Mouse (Mus musculus): ENCODE results near the gene Spata2. TPM values are rescaled to one million over a fixed set of nuclear protein-coding genes. Genes with fewer than 3 reads are reported as not detected.

Gene Spata2
- polyA plus RNA-seq, 1 experiment from 2014 or later, result 24.8 TPM

GRCm38 (mm10) chr2:167462954-167463353, 29.7 kb downstream of the Spata2 start:
- Histone ChIP-seq H3K9me3 (ENCODE audit: control insufficient read depth, low read length) (no peaks in the 10 kb centered on the region), H3K36me3 (ENCODE audit: control insufficient read depth, insufficient read depth, low read length) (peaks cover 3% of the 10 kb centered on the region), H3K4me3 (ENCODE audit: low read depth, low read length) (no peak overlapping the region), H3K27ac (ENCODE audit: low read depth, low read length) (no peak overlapping the region), H3K9ac (replicated peaks; ENCODE audit: low read depth, low read length) (no peak overlapping the region), H3K4me1 (ENCODE audit: control insufficient read depth, insufficient read depth, low read length) (no peaks in the 10 kb centered on the region), H3K4me2 (ENCODE audit: low read depth, low read length) (no peak overlapping the region), H3K27me3 (ENCODE audit: control insufficient read depth, insufficient read depth, low read length) (no peaks in the 10 kb centered on the region)
- no peak for ATAC-seq (ENCODE audit: low read depth)
- 51% methylated on average over 6 of the region's 6 CpGs for WGBS

DNA sequence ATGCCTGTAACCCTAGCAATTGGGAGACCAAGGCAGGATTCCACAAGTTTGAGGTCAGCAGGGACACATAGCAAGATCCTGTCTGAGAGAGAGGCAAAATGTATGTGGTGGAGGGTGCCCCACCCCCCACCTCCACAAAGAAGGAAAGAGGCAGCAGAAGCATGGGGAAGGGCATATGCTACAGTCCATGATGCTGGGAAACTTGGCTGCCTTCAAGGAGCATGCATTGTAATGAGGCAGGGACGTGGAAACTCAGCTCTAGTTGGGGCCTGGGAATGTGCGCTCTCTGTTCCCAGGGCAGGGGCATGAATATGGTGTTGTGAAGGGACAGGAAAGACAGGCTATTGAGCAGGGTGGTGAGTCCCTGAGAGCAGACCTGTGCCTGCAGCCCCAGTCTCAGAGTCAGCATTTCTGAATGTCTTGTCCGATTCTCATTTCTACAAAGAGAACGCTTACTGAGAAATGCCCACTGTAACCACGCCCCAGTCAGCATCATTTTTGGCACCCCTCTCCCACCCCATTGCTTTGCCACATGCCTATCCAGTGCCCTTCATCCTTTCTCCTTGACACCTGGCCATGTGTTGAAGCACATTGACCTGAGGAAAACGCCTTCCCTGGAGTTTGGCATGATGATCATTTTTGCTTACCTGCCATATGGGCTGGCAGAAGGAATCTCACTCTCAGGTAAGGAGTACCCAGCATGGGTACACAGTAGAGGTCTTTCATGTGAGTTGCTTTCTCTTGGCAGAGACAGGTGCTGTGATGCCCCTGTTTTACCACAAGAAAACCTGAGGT, 33.4 kb downstream of the Spata2 start:
- Histone ChIP-seq H3K4me2 (ENCODE audit: low read depth, low read length) (no peak overlapping the region), H3K9ac (replicated peaks; ENCODE audit: low read depth, low read length) (no peak overlapping the region), H3K4me1 (ENCODE audit: control insufficient read depth, insufficient read depth, low read length) (no peaks in the 10 kb centered on the region), H3K4me3 (ENCODE audit: low read depth, low read length) (no peak overlapping the region), H3K27me3 (ENCODE audit: control insufficient read depth, insufficient read depth, low read length) (no peaks in the 10 kb centered on the region), H3K27ac (ENCODE audit: low read depth, low read length) (no peak overlapping the region), H3K36me3 (ENCODE audit: control insufficient read depth, insufficient read depth, low read length) (peaks cover 10% of the 10 kb centered on the region), H3K9me3 (ENCODE audit: control insufficient read depth, low read length) (no peaks in the 10 kb centered on the region)
- ATAC-seq (ENCODE audit: low read depth), result no peak
- 95% methylated on average over 6 of the region's 6 CpGs for WGBS

DNA sequence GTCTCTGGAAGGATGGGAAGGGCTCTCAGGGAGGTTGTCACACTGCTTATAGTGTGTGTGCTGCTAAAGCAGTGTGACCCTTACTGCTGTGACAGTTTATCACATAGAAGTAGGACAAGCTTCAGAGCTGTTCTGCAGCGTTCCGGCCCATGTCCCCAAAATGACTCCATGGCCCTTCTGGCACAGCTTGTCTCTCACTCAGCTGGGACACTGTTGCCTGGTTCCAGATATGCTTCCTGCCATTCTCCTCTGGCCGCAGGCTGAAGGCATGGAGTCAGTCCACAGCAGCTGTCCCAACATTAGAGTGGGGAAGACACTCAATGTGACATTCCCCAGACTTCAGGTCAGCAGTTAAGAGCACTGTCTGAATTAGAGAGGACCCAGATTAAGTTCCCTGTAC, 34.1 kb downstream of the Spata2 start:
- H3K27me3 ChIP-seq (ENCODE audit: control insufficient read depth, insufficient read depth, low read length), result no peaks in the 10 kb centered on the region
- no peak for ATAC-seq (ENCODE audit: low read depth)
- H3K4me3 ChIP-seq (ENCODE audit: low read depth, low read length), result no peak overlapping the region
- H3K9me3 ChIP-seq (ENCODE audit: control insufficient read depth, low read length), result no peaks in the 10 kb centered on the region
- peaks cover 14% of the 10 kb centered on the region for H3K36me3 ChIP-seq (ENCODE audit: control insufficient read depth, insufficient read depth, low read length)
- H3K4me2 ChIP-seq (ENCODE audit: low read depth, low read length), result no peak overlapping the region
- WGBS, result 96% methylated on average over 3 of the region's 3 CpGs
- no peak overlapping the region for H3K9ac ChIP-seq (replicated peaks; ENCODE audit: low read depth, low read length)
- no peak overlapping the region for H3K27ac ChIP-seq (ENCODE audit: low read depth, low read length)
- no peaks in the 10 kb centered on the region for H3K4me1 ChIP-seq (ENCODE audit: control insufficient read depth, insufficient read depth, low read length)

DNA sequence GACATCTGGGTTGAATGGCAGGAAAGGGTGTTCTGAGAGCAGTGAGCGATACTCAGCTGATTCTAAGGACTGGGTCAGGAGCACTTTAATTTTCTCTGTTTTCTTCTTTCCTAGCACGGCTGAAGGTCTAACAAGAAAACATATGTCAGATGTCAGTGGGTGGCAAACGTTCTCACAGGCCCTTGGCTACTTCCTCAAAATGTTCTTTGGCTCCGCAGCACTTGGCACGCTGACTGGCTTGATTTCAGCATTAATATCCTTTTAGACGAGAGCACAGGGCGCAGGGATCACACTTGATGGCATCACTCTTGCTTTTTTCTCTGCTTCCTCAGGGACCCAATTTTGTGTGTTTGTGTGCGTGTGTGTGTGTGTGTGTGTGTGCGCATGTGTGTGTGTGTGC, 35.5 kb downstream of the Spata2 start:
- peaks cover 14% of the 10 kb centered on the region for H3K36me3 ChIP-seq (ENCODE audit: control insufficient read depth, insufficient read depth, low read length)
- no peaks in the 10 kb centered on the region for H3K9me3 ChIP-seq (ENCODE audit: control insufficient read depth, low read length)
- ATAC-seq (ENCODE audit: low read depth), result no peak

DNA sequence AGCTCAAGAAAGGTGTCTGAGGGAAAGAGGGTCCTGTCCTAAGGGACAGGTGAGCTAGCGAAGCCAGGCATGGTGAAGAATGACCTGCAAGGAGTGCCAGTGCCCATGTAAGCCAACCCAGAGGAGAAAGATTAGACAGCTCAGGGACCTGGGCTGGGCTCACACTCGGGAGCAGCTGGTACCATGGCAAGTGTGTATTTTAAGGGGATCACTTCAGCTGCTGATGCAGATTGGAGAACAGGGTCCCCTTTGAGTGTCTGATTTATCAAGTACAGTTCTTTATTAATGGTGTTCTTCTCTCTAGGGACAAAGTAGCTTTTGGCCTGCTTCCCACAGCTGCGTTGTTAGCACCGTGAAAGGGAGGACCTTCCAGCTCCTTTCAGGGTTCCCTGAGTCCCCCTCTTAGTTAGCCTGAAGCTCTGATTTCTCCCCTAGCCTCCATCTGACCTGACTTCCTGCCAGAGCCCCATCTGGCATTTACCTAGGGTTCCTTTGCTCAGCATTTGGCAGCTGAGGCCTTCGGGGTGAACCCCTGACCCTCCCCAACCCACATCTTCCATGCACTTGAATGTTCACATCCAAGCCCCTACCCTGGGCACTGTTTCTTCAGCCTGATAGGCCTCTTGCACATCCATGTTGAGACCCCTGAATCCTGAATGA, 36.2 kb downstream of the Spata2 start:
- no peak overlapping the region for H3K4me3 ChIP-seq (ENCODE audit: low read depth, low read length)
- no peak overlapping the region for H3K27ac ChIP-seq (ENCODE audit: low read depth, low read length)
- H3K9me3 ChIP-seq (ENCODE audit: control insufficient read depth, low read length), result no peaks in the 10 kb centered on the region

More for the DNA sequence above, 35.5 kb downstream of the Spata2 start:
- Histone ChIP-seq H3K9ac (replicated peaks; ENCODE audit: low read depth, low read length) (no peak overlapping the region), H3K4me3 (ENCODE audit: low read depth, low read length) (no peak overlapping the region), H3K4me1 (ENCODE audit: control insufficient read depth, insufficient read depth, low read length) (no peaks in the 10 kb centered on the region), H3K27ac (ENCODE audit: low read depth, low read length) (no peak overlapping the region), H3K27me3 (ENCODE audit: control insufficient read depth, insufficient read depth, low read length) (no peaks in the 10 kb centered on the region), H3K4me2 (ENCODE audit: low read depth, low read length) (no peak overlapping the region)
- 89% methylated on average over 9 of the region's 9 CpGs for WGBS

GRCm38 (mm10) chr2:167453814-167454213, 38.9 kb downstream of the Spata2 start:
- WGBS, result 90% methylated on average over 3 of the region's 3 CpGs
- no peak for ATAC-seq (ENCODE audit: low read depth)

More for the DNA sequence above, 36.2 kb downstream of the Spata2 start:
- Histone ChIP-seq H3K9ac (replicated peaks; ENCODE audit: low read depth, low read length) (no peak overlapping the region), H3K4me2 (ENCODE audit: low read depth, low read length) (no peak overlapping the region), H3K36me3 (ENCODE audit: control insufficient read depth, insufficient read depth, low read length) (peaks cover 18% of the 10 kb centered on the region), H3K4me1 (ENCODE audit: control insufficient read depth, insufficient read depth, low read length) (no peaks in the 10 kb centered on the region), H3K27me3 (ENCODE audit: control insufficient read depth, insufficient read depth, low read length) (no peaks in the 10 kb centered on the region)
- ATAC-seq (ENCODE audit: low read depth), result no peak
- WGBS, result 67% methylated on average over 5 of the region's 5 CpGs

GRCm38 (mm10) chr2:167450647-167451046, 42.0 kb downstream of the Spata2 start:
- Histone ChIP-seq H3K27me3 (ENCODE audit: control insufficient read depth, insufficient read depth, low read length) (no peaks in the 10 kb centered on the region), H3K4me3 (ENCODE audit: low read depth, low read length) (no peak overlapping the region), H3K9me3 (ENCODE audit: control insufficient read depth, low read length) (no peaks in the 10 kb centered on the region), H3K9ac (replicated peaks; ENCODE audit: low read depth, low read length) (no peak overlapping the region), H3K27ac (ENCODE audit: low read depth, low read length) (no peak overlapping the region), H3K4me1 (ENCODE audit: control insufficient read depth, insufficient read depth, low read length) (no peaks in the 10 kb centered on the region), H3K36me3 (ENCODE audit: control insufficient read depth, insufficient read depth, low read length) (peaks cover 17% of the 10 kb centered on the region; the same call in 1 of the 2 replicates), H3K4me2 (ENCODE audit: low read depth, low read length) (no peak overlapping the region)
- ATAC-seq (ENCODE audit: low read depth), result no peak
- WGBS, result 91% methylated on average over 8 of the region's 8 CpGs

More at GRCm38 (mm10) chr2:167453814-167454213, 38.9 kb downstream of the Spata2 start:
- H3K9me3 ChIP-seq (ENCODE audit: control insufficient read depth, low read length), result no peaks in the 10 kb centered on the region
- H3K4me1 ChIP-seq (ENCODE audit: control insufficient read depth, insufficient read depth, low read length), result no peaks in the 10 kb centered on the region
- H3K27ac ChIP-seq (ENCODE audit: low read depth, low read length), result no peak overlapping the region
- no peak overlapping the region for H3K4me2 ChIP-seq (ENCODE audit: low read depth, low read length)
- H3K9ac ChIP-seq (replicated peaks; ENCODE audit: low read depth, low read length), result no peak overlapping the region
- peaks cover 24% of the 10 kb centered on the region; the same call in 1 of the 2 replicates for H3K36me3 ChIP-seq (ENCODE audit: control insufficient read depth, insufficient read depth, low read length)
- H3K4me3 ChIP-seq (ENCODE audit: low read depth, low read length), result no peak overlapping the region
- no peaks in the 10 kb centered on the region for H3K27me3 ChIP-seq (ENCODE audit: control insufficient read depth, insufficient read depth, low read length)

GRCm38 (mm10) chr2:167449331-167450275, 43.1 kb downstream of the Spata2 start:
- H3K9ac ChIP-seq (replicated peaks; ENCODE audit: low read depth, low read length), result no peak overlapping the region
- no peaks in the 10 kb centered on the region for H3K9me3 ChIP-seq (ENCODE audit: control insufficient read depth, low read length)
- H3K4me2 ChIP-seq (ENCODE audit: low read depth, low read length), result no peak overlapping the region
- no peak for ATAC-seq (ENCODE audit: low read depth)
- no peak overlapping the region for H3K27ac ChIP-seq (ENCODE audit: low read depth, low read length)
- whole genome bisulfite sequencing, result 93% methylated on average over 21 of the region's 21 CpGs
- H3K4me1 ChIP-seq (ENCODE audit: control insufficient read depth, insufficient read depth, low read length), result no peaks in the 10 kb centered on the region
- H3K4me3 ChIP-seq (ENCODE audit: low read depth, low read length), result no peak overlapping the region
- no peaks in the 10 kb centered on the region for H3K27me3 ChIP-seq (ENCODE audit: control insufficient read depth, insufficient read depth, low read length)
- peaks cover 23% of the 10 kb centered on the region for H3K36me3 ChIP-seq (ENCODE audit: control insufficient read depth, insufficient read depth, low read length)

All from neural tube, embryonic 14.5 days (tissue).